8 mouse cellular contexts compared by ENCODE assay signal in the genomic region with DNA sequence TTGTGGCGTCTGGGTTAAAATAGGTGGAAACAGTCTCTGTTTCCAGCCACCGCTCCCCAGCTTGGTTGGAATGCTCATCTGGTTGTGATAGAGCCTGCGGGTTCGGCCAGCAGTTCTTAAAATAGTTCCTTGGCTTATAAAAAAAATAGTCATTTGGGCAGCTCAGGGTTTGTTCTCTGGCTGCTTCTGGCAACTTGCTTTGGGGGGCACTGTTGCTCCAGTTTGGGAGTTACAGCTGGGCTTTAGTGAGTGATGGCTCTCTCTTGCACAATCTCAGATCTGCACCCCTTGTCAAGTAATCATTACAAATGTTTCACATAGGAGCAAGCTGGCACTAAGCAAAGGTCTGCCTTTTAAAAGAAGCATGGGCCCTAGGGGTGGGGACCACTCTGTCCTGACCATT.
A peak's percentile ranks its signal among the peaks of the same experiment; 100 is the strongest.
DNase-seq lines count a peak whose midpoint lies in the region; ATAC-seq and TF ChIP-seq lines count a peak whose summit lies in the region.

No protein-coding gene starts in this region.

- no peaks in the 10 kb centered on the region for H3K4me1 ChIP-seq in intestine, embryonic 16.5 days (ENCODE audit: control insufficient read depth, insufficient read depth, low read length)
- H3K4me1 ChIP-seq in limb, embryonic 11.5 days (ENCODE audit: control insufficient read depth, insufficient read depth, low read length): no peaks in the 10 kb centered on the region

- H3K27me3 ChIP-seq in intestine, embryonic 16.5 days (replicated peaks; ENCODE audit: control insufficient read depth, insufficient read depth, low read length): no peaks in the 10 kb centered on the region
- no peaks in the 10 kb centered on the region for H3K27me3 ChIP-seq in limb, embryonic 11.5 days (ENCODE audit: control insufficient read depth, insufficient read depth, low read length)

- H3K36me3 ChIP-seq in intestine, embryonic 16.5 days (ENCODE audit: control insufficient read depth, insufficient read depth, low read length): no peaks in the 10 kb centered on the region
- H3K36me3 ChIP-seq in limb, embryonic 11.5 days (ENCODE audit: control insufficient read depth, insufficient read depth, low read length): no peaks in the 10 kb centered on the region

- WGBS in intestine, embryonic 16.5 days: 25% methylated on average over 4 of the region's 4 CpGs
- 7% methylated on average over 4 of the region's 4 CpGs for WGBS in limb, embryonic 11.5 days

- no peaks in the 10 kb centered on the region for H3K9me3 ChIP-seq in intestine, embryonic 16.5 days (ENCODE audit: control insufficient read depth, low read length)
- H3K9me3 ChIP-seq in limb, embryonic 11.5 days (ENCODE audit: control insufficient read depth, low read length): no peaks in the 10 kb centered on the region

- DNase-seq in left cerebral cortex, adult 2 months (ENCODE audit: extremely low spot score in 1 of 2, low spot score in 2 of 2): peak in 1 of 2 experiments; percentile 19
- DNase-seq in left cerebral cortex, adult 8-10 months (ENCODE audit: low spot score in 2 of 2): no peak
- peak; percentile 47 for DNase-seq in embryo, embryonic 9.5 days (ENCODE audit: extremely low spot score)
- DNase-seq in heart, adult 11 months: peak; percentile 97
- DNase-seq in limb, embryonic 11.5 days (ENCODE audit: low spot score): peak; percentile 70
- peak; percentile 56 for DNase-seq in neural tube, embryonic 10.5 days (ENCODE audit: extremely low spot score, low spot score)
- DNase-seq in thymus, postnatal 36 days: no peak

- no peak overlapping the region for H3K27ac ChIP-seq in left cerebral cortex, adult 2 months
- no peak overlapping the region for H3K27ac ChIP-seq in intestine, embryonic 16.5 days (ENCODE audit: low read length)
- no peak overlapping the region for H3K27ac ChIP-seq in limb, embryonic 11.5 days (replicated peaks; ENCODE audit: low read depth, low read length)

- ATAC-seq in intestine, embryonic 16.5 days: peak; percentile 50; the same call in 1 of the 2 replicates
- peak; percentile 47; the same call in 1 of the 2 replicates for ATAC-seq in limb, embryonic 11.5 days (ENCODE audit: insufficient number of reproducible peaks, low FRiP score, low TSS enrichment, low read depth)

- no peak overlapping the region for H3K4me2 ChIP-seq in intestine, embryonic 16.5 days (ENCODE audit: low read depth, low read length)
- H3K4me2 ChIP-seq in limb, embryonic 11.5 days (ENCODE audit: low read depth, severe bottlenecking): no peak overlapping the region

- no peak overlapping the region for H3K9ac ChIP-seq in intestine, embryonic 16.5 days (ENCODE audit: low read depth, low read length)
- H3K9ac ChIP-seq in limb, embryonic 11.5 days (ENCODE audit: low read length): no peak overlapping the region

- no peak overlapping the region for H3K4me3 ChIP-seq in left cerebral cortex, adult 2 months
- H3K4me3 ChIP-seq in intestine, embryonic 16.5 days (ENCODE audit: low read length): no peak overlapping the region
- H3K4me3 ChIP-seq in limb, embryonic 11.5 days (ENCODE audit: low read depth, low read length): no peak overlapping the region

- TF ChIP-seq CTCF in left cerebral cortex, adult 2 months (IDR thresholded peaks at IDR 0.05): peak; percentile 53

- intact Hi-C loops in left cerebral cortex, adult 2 months (cut with DNase I): loop anchor here (5.0 kb wide), 1 partner anchor 1337 kb away; no protein-coding TSS in a partner anchor

Comparison
In these comparisons a context has a peak if more than half of its experiments do, and no peak if none do; other contexts are left out.
1. DNase-seq: peak in embryo, embryonic 9.5 days (single experiment), heart, adult 11 months (single experiment), limb, embryonic 11.5 days (single experiment) and neural tube, embryonic 10.5 days (single experiment); none in left cerebral cortex, adult 8-10 months (0 of 2) and thymus, postnatal 36 days (0 of 2).